Mouse (Mus musculus): Measurements from ENCODE around the gene Csnk1e. TPM values are rescaled to one million over a fixed set of nuclear protein-coding genes. Genes with fewer than 3 reads are reported as not detected.
A peak's percentile ranks its signal among the peaks of the same experiment; 100 is the strongest.

Gene Csnk1e
- polyA plus RNA-seq, 1 experiment from 2014 or later: 10.4 TPM

GRCm38 (mm10) chr15:79370281-79370843 is 85.0 kb downstream of the Csnk1e start:
- Histone ChIP-seq H3K27ac (peak overlapping the region; percentile 26; the same call in 1 of the 2 replicates), H3K4me3 (replicated peaks) (no peak overlapping the region), H3K9ac (no peak overlapping the region), H3K4me1 (replicated peaks) (peaks cover 31% of the 10 kb centered on the region), H3K27me3 (no peaks in the 10 kb centered on the region), H3K4me2 (no peak overlapping the region), H3K9me3 (replicated peaks) (no peaks in the 10 kb centered on the region), H3K36me3 (0 out of 2 replicates have a peak, but pooled peaks cover 3% of the 10 kb centered on the region)
- DNase-seq (no peak), ATAC-seq (ENCODE audit: low read depth) (peak; percentile 22; the same call in 1 of the 2 replicates)
- 70% methylated on average over 7 of the region's 7 CpGs for WGBS (ENCODE audit: insufficient replicate concordance)

- WGBS (ENCODE audit: insufficient replicate concordance): 73% methylated on average over 15 of the region's 15 CpGs
- peak overlapping the region; percentile 26; the same call in 1 of the 2 replicates for H3K27ac ChIP-seq
These were observed 85.7 kb downstream of the Csnk1e start for GRCm38 (mm10) chr15:79369452-79370280.

GRCm38 (mm10) chr15:79368861-79369440 is 86.4 kb downstream of the Csnk1e start:
- no peak overlapping the region for H3K9ac ChIP-seq
- H3K9me3 ChIP-seq (replicated peaks): no peaks in the 10 kb centered on the region
- ATAC-seq (ENCODE audit: low read depth) (peak; percentile 24), DNase-seq (no peak)
- WGBS (ENCODE audit: insufficient replicate concordance): 72% methylated on average over 8 of the region's 8 CpGs
- H3K4me3 ChIP-seq (replicated peaks): no peak overlapping the region
- H3K27me3 ChIP-seq: no peaks in the 10 kb centered on the region
- H3K4me2 ChIP-seq: no peak overlapping the region
- peaks cover 31% of the 10 kb centered on the region for H3K4me1 ChIP-seq (replicated peaks)
- H3K36me3 ChIP-seq: 0 out of 2 replicates have a peak, but pooled peaks cover 3% of the 10 kb centered on the region
- peak overlapping the region; percentile 58 for H3K27ac ChIP-seq

More at GRCm38 (mm10) chr15:79369452-79370280, 85.7 kb downstream of the Csnk1e start:
- no peak overlapping the region for H3K4me2 ChIP-seq
- no peaks in the 10 kb centered on the region for H3K27me3 ChIP-seq
- peaks cover 31% of the 10 kb centered on the region for H3K4me1 ChIP-seq (replicated peaks)
- 0 out of 2 replicates have a peak, but pooled peaks cover 3% of the 10 kb centered on the region for H3K36me3 ChIP-seq
- no peaks in the 10 kb centered on the region for H3K9me3 ChIP-seq (replicated peaks)
- H3K9ac ChIP-seq: no peak overlapping the region
- ATAC-seq (ENCODE audit: low read depth) (peak; percentile 24; the same call in 1 of the 2 replicates), DNase-seq (no peak)
- no peak overlapping the region for H3K4me3 ChIP-seq (replicated peaks)

- H3K4me3 ChIP-seq (replicated peaks): no peak overlapping the region
- no peaks in the 10 kb centered on the region for H3K27me3 ChIP-seq
- peak overlapping the region; percentile 58 for H3K27ac ChIP-seq
- 0 out of 2 replicates have a peak, but pooled peaks cover 3% of the 10 kb centered on the region for H3K36me3 ChIP-seq
- ATAC-seq (ENCODE audit: low read depth) (peak; percentile 69), DNase-seq (no peak)
- 63% methylated on average over 14 of the region's 14 CpGs for WGBS (ENCODE audit: insufficient replicate concordance)
- H3K9ac ChIP-seq: no peak overlapping the region
- no peak overlapping the region; the same call in 1 of the 2 replicates for H3K4me2 ChIP-seq
- H3K4me1 ChIP-seq (replicated peaks): peaks cover 31% of the 10 kb centered on the region
- H3K9me3 ChIP-seq (replicated peaks): no peaks in the 10 kb centered on the region
These were observed 87.0 kb downstream of the Csnk1e start for GRCm38 (mm10) chr15:79368313-79368811.

MicroRNAs encoded within 50 kb of the gene (microRNA counts, 519-probe panel; counts per million panel counts)
- 114 counts per million for microRNA mmu-miR-1943

Small RNA genes lying within 50 kb of the gene (microRNA-seq; reads per million reads assigned to microRNA genes)
- not detected for gene Gm44302
- not detected for gene Mir1943

Other genes starting within 250 kb of the Csnk1e start
- gene Pick1, start 226.4 kb downstream of the Csnk1e start, polyA plus RNA-seq (2015; fragmentation: Nextera tagmentation; extraction: Ambion mirVana): 10.5 and 10.6 TPM in 2 replicates
- gene Gm49486, start 226.2 kb downstream of the Csnk1e start, polyA plus RNA-seq (2015; fragmentation: Nextera tagmentation; extraction: Ambion mirVana): not detected in 2 replicates
- gene Slc16a8, start 200.8 kb downstream of the Csnk1e start, polyA plus RNA-seq (2015; fragmentation: Nextera tagmentation; extraction: Ambion mirVana): not detected in 2 replicates
- gene Baiap2l2, start 170.0 kb downstream of the Csnk1e start, polyA plus RNA-seq (2015; fragmentation: Nextera tagmentation; extraction: Ambion mirVana): 1.8 and 2.3 TPM in 2 replicates
- gene Pla2g6, start 127.2 kb downstream of the Csnk1e start, polyA plus RNA-seq (2015; fragmentation: Nextera tagmentation; extraction: Ambion mirVana): 11.4 and 14.9 TPM in 2 replicates
- gene Maff, start 108.9 kb downstream of the Csnk1e start, polyA plus RNA-seq (2015; fragmentation: Nextera tagmentation; extraction: Ambion mirVana): 0.95 and 1.1 TPM in 2 replicates
- 8.7 and 12.1 TPM in 2 replicates for gene Tmem184b, start 52.0 kb downstream of the Csnk1e start, polyA plus RNA-seq (2015; fragmentation: Nextera tagmentation; extraction: Ambion mirVana)
- not detected in 2 replicates for gene Kcnj4, start 49.7 kb upstream of the Csnk1e start, polyA plus RNA-seq (2015; fragmentation: Nextera tagmentation; extraction: Ambion mirVana)
- 6.2 and 6.4 TPM in 2 replicates for gene Kdelr3, start 60.8 kb upstream of the Csnk1e start, polyA plus RNA-seq (2015; fragmentation: Nextera tagmentation; extraction: Ambion mirVana)
- gene Ddx17, start 91.2 kb upstream of the Csnk1e start, polyA plus RNA-seq (2015; fragmentation: Nextera tagmentation; extraction: Ambion mirVana): 12.1 and 12.6 TPM in 2 replicates
- gene Dmc1, start 149.5 kb upstream of the Csnk1e start, polyA plus RNA-seq (2015; fragmentation: Nextera tagmentation; extraction: Ambion mirVana): 0.22 and 0.40 TPM in 2 replicates
- 0.12 and 0.39 TPM in 2 replicates for gene Fam227a, start 203.4 kb upstream of the Csnk1e start, polyA plus RNA-seq (2015; fragmentation: Nextera tagmentation; extraction: Ambion mirVana)
- 18.6 and 19.3 TPM in 2 replicates for gene Cby1, start 203.6 kb upstream of the Csnk1e start, polyA plus RNA-seq (2015; fragmentation: Nextera tagmentation; extraction: Ambion mirVana)
- 199 and 225 TPM in 2 replicates for gene Tomm22, start 215.3 kb upstream of the Csnk1e start, polyA plus RNA-seq (2015; fragmentation: Nextera tagmentation; extraction: Ambion mirVana)
- 20.0 and 21.6 TPM in 2 replicates for gene Josd1, start 232.4 kb upstream of the Csnk1e start, polyA plus RNA-seq (2015; fragmentation: Nextera tagmentation; extraction: Ambion mirVana)
- 32.6 and 36.9 TPM in 2 replicates for gene Gtpbp1, start 235.3 kb upstream of the Csnk1e start, polyA plus RNA-seq (2015; fragmentation: Nextera tagmentation; extraction: Ambion mirVana)

All from liver, embryonic 13.5 days (tissue).